Comparison of ENCODE assay signal across 9 mouse cellular contexts in the genomic region with DNA sequence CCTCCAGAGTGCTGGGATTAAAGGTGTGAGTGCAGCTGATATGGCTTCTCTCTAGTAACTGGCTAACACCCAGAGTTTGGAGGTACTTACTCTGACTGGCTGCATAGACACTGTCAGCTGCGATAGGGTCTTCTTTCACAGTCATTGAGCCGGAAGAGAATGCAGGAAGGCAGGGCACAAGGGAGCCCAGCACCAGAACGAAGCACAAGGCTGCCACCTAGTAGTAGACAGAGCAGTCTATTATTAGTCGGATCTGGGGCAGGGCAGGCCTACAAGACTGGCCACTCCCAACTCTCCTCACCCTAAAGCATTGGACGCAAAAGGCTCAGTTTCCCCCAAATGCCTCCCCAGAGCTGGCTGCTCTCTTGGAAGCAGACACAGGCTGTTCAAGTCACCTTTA. TPM values are rescaled to one million over a fixed set of nuclear protein-coding genes. Genes with fewer than 3 reads are reported as not detected.
A peak's percentile ranks its signal among the peaks of the same experiment; 100 is the strongest.
DNase-seq lines count a peak whose midpoint lies in the region; ATAC-seq and TF ChIP-seq lines count a peak whose summit lies in the region.
"Had no signal": no experiment of that assay in that cellular context is flagged by ENCODE, and none has a peak within 500 bp of the region (broad histone marks: within the 10 kb centered on the region; RNA-seq: fewer than 3 reads in every experiment).

No protein-coding gene starts in this region.

- peak overlapping the region; percentile 30 for H3K27ac ChIP-seq in bone marrow macrophage, adult 2 months (ENCODE audit: insufficient read depth, low read depth, low read length)
- H3K27ac ChIP-seq in forebrain, postnatal 0 days (ENCODE audit: low read depth, low read length), result no peak overlapping the region
- H3K27ac ChIP-seq in lung, postnatal 0 days (ENCODE audit: low read length), result no peak overlapping the region

- peaks cover 18% of the 10 kb centered on the region for H3K4me1 ChIP-seq in bone marrow macrophage, adult 2 months (ENCODE audit: control insufficient read depth, insufficient read depth, low read length)
- 0 out of 2 replicates have a peak, but pooled peaks cover 3% of the 10 kb centered on the region for H3K4me1 ChIP-seq in forebrain, postnatal 0 days (ENCODE audit: insufficient read depth)
- no peaks in the 10 kb centered on the region for H3K4me1 ChIP-seq in lung, postnatal 0 days (ENCODE audit: insufficient read depth, low read depth, low read length)

- H3K9ac ChIP-seq in forebrain, postnatal 0 days, result no peak overlapping the region
- no peak overlapping the region for H3K9ac ChIP-seq in lung, postnatal 0 days (replicated peaks; ENCODE audit: low read depth)
- H3K9ac ChIP-seq: stomach, embryonic 15.5 days had no signal

- H3K27me3 ChIP-seq in forebrain, postnatal 0 days (ENCODE audit: insufficient read depth, low read length), result no peaks in the 10 kb centered on the region
- H3K27me3 ChIP-seq in lung, postnatal 0 days (replicated peaks; ENCODE audit: insufficient read depth, low read length), result no peaks in the 10 kb centered on the region
- H3K27me3 ChIP-seq: stomach, embryonic 15.5 days had no signal

- H3K36me3 ChIP-seq in forebrain, postnatal 0 days (ENCODE audit: insufficient read depth), result no peaks in the 10 kb centered on the region
- H3K36me3 ChIP-seq in lung, postnatal 0 days (ENCODE audit: insufficient read depth, low read length), result no peaks in the 10 kb centered on the region

- no peak overlapping the region for H3K4me2 ChIP-seq in forebrain, postnatal 0 days (ENCODE audit: low read depth)
- H3K4me2 ChIP-seq in lung, postnatal 0 days (replicated peaks; ENCODE audit: low read depth, low read length), result no peak overlapping the region
- H3K4me2 ChIP-seq: stomach, embryonic 15.5 days had no signal

- no peak for TF ChIP-seq POLR2A in bone marrow macrophage, adult 2 months (IDR thresholded peaks at IDR 0.05; ENCODE audit: borderline replicate concordance, low read depth, low read length)

- no peak for TF ChIP-seq EP300 in lung, postnatal 0 days (IDR thresholded peaks at IDR 0.05)

- H3K9me3 ChIP-seq in forebrain, postnatal 0 days (ENCODE audit: low read length), result no peaks in the 10 kb centered on the region
- no peaks in the 10 kb centered on the region for H3K9me3 ChIP-seq in lung, postnatal 0 days (ENCODE audit: low read length)
- H3K9me3 ChIP-seq: stomach, embryonic 15.5 days had no signal

- ATAC-seq in forebrain, postnatal 0 days, result peak; percentile 32; the same call in 1 of the 2 replicates
- peak; percentile 27; the same call in 1 of the 2 replicates for ATAC-seq in lung, postnatal 0 days

- DNase-seq in kidney, adult 9 months, result peak; percentile 10
- no peak for DNase-seq in kidney, adult 8-10 months
- no peak for DNase-seq in forebrain, postnatal 0 days
- peak; percentile 62 for DNase-seq in lung, postnatal 0 days (ENCODE audit: low spot score)
- DNase-seq in thymus, postnatal 14 days, result peak; percentile 57
- no peak for DNase-seq in gastrocnemius, adult 8-10 months (ENCODE audit: low spot score in 2 of 2)
- no peak for DNase-seq in right cerebral cortex, postnatal 14 days

- 0 out of 2 replicates have a peak, but pooled peaks have one; percentile 25 for TF ChIP-seq CTCF in bone marrow macrophage, adult 2 months (IDR thresholded peaks at IDR 0.05; ENCODE audit: low read depth, low read length)
- peak; percentile 46 for TF ChIP-seq CTCF in forebrain, postnatal 0 days (IDR thresholded peaks at IDR 0.05; ENCODE audit: low read depth)
- peak; percentile 65 for TF ChIP-seq CTCF in lung, postnatal 0 days (IDR thresholded peaks at IDR 0.05)

- WGBS in forebrain, postnatal 0 days, result 8% methylated on average over 5 of the region's 5 CpGs
- WGBS in lung, postnatal 0 days, result 18% methylated on average over 5 of the region's 5 CpGs

- peak overlapping the region; percentile 19 for H3K4me3 ChIP-seq in bone marrow macrophage, adult 2 months (ENCODE audit: insufficient read depth, low read length)
- H3K4me3 ChIP-seq in forebrain, postnatal 0 days (ENCODE audit: low read depth, low read length), result no peak overlapping the region
- no peak overlapping the region for H3K4me3 ChIP-seq in lung, postnatal 0 days (ENCODE audit: low read depth, low read length)
- H3K4me3 ChIP-seq: stomach, embryonic 15.5 days had no signal

RNA-seq across cellular contexts. Expression of a gene that starts 10.4 kb away (rescaled TPM):
- polyA plus RNA-seq in bone marrow macrophage, adult 2 months (2012; ENCODE audit: insufficient read depth, insufficient read length, missing spikeins), result 129 and 144 TPM in 2 replicates
- total RNA-seq in forebrain, postnatal 0 days (2014; rRNA removed), result 112 and 116 TPM in 2 replicates
- 29.1 and 31.4 TPM in 2 replicates for polyA plus RNA-seq in forebrain, postnatal 0 days (2015; fragmentation: Nextera tagmentation; extraction: Ambion mirVana)
- polyA plus RNA-seq in lung, postnatal 0 days (2015; fragmentation: Nextera tagmentation; extraction: Ambion mirVana), result 50.7 and 54.0 TPM in 2 replicates
- 10 to 100 TPM; 24.7 to 39.3 (median 28.4) TPM for total RNA-seq in gastrocnemius, adult 8-10 months (2022)

RNA-seq across cellular contexts. Expression of a gene that starts 38.2 kb away (rescaled TPM):
- polyA plus RNA-seq in bone marrow macrophage, adult 2 months (2012; ENCODE audit: insufficient read depth, insufficient read length, missing spikeins), result 3.7 and 5.1 TPM in 2 replicates
- 1.4 and 2.0 TPM in 2 replicates for total RNA-seq in forebrain, postnatal 0 days (2014; rRNA removed)
- polyA plus RNA-seq in forebrain, postnatal 0 days (2015; fragmentation: Nextera tagmentation; extraction: Ambion mirVana), result 2.9 TPM in 2 replicates
- 7.0 and 8.1 TPM in 2 replicates for polyA plus RNA-seq in lung, postnatal 0 days (2015; fragmentation: Nextera tagmentation; extraction: Ambion mirVana)
- 1 to 10 TPM in 3 of 4 experiments, under 1 TPM in 1; 0.41 to 2.1 (median 1.4) TPM for total RNA-seq in gastrocnemius, adult 8-10 months (2022)

RNA-seq across cellular contexts. Expression of a gene that starts 40.6 kb away (rescaled TPM):
- polyA plus RNA-seq in bone marrow macrophage, adult 2 months (2012; ENCODE audit: insufficient read depth, insufficient read length, missing spikeins), result not detected in 2 replicates
- not detected in 2 replicates for total RNA-seq in forebrain, postnatal 0 days (2014; rRNA removed)
- not detected in 2 replicates for polyA plus RNA-seq in forebrain, postnatal 0 days (2015; fragmentation: Nextera tagmentation; extraction: Ambion mirVana)
- polyA plus RNA-seq in lung, postnatal 0 days (2015; fragmentation: Nextera tagmentation; extraction: Ambion mirVana), result 0.14 and 0.35 TPM in 2 replicates
- total RNA-seq in gastrocnemius, adult 8-10 months (2022), result not detected

RNA-seq across cellular contexts. Expression of a gene that starts 54.0 kb away (rescaled TPM):
- 1.0 and 3.4 TPM in 2 replicates for polyA plus RNA-seq in bone marrow macrophage, adult 2 months (2012; ENCODE audit: insufficient read depth, insufficient read length, missing spikeins)
- 74.2 and 75.5 TPM in 2 replicates for total RNA-seq in forebrain, postnatal 0 days (2014; rRNA removed)
- 121 and 162 TPM in 2 replicates for polyA plus RNA-seq in forebrain, postnatal 0 days (2015; fragmentation: Nextera tagmentation; extraction: Ambion mirVana)
- 101 and 104 TPM in 2 replicates for polyA plus RNA-seq in lung, postnatal 0 days (2015; fragmentation: Nextera tagmentation; extraction: Ambion mirVana)
- under 1 TPM in 3 of 4 experiments, not detected in 1; 0.44 to 0.46 (median 0.45) TPM for total RNA-seq in gastrocnemius, adult 8-10 months (2022)

RNA-seq across cellular contexts. Expression of a gene that starts 59.0 kb away (rescaled TPM):
- not detected in 2 replicates for polyA plus RNA-seq in bone marrow macrophage, adult 2 months (2012; ENCODE audit: insufficient read depth, insufficient read length, missing spikeins)
- 4.0 and 7.0 TPM in 2 replicates for total RNA-seq in forebrain, postnatal 0 days (2014; rRNA removed)
- polyA plus RNA-seq in forebrain, postnatal 0 days (2015; fragmentation: Nextera tagmentation; extraction: Ambion mirVana), result 1.1 and 1.3 TPM in 2 replicates
- polyA plus RNA-seq in lung, postnatal 0 days (2015; fragmentation: Nextera tagmentation; extraction: Ambion mirVana), result 0.12 and 0.16 TPM in 2 replicates
- total RNA-seq in gastrocnemius, adult 8-10 months (2022), result not detected

Comparison
In these comparisons a context has a peak if more than half of its experiments do, and no peak if none do; other contexts are left out.
1. DNase-seq: peak in kidney, adult 9 months (single experiment), lung, postnatal 0 days (single experiment) and thymus, postnatal 14 days (single experiment); none in kidney, adult 8-10 months (0 of 2), forebrain, postnatal 0 days (single experiment), gastrocnemius, adult 8-10 months (0 of 2) and right cerebral cortex, postnatal 14 days (single experiment).
2. Peak in every context shown above with its lines, with median percentiles within 50 percentile points of each other: CTCF ChIP-seq.